Mouse (Mus musculus) hindbrain, embryonic 16.5 days (tissue): ENCODE measurements at regions not wholly inside any gene's neighbourhood (a gene's known extent, or its start where the extent isn't known, plus 50 kb on each side); places are given as distances from the start of the nearest gene placed in this dataset.

Experiments
- ATAC-seq: fragments of 200-750 bp; cut with Nextera tagmentation; 2 replicates; pipeline ENCODE4 v1.8.0; 2017; ENCODE audit warnings: moderate TSS enrichment, moderate library complexity
- H3K27ac ChIP-seq: fragments of 300-500 bp; sonication (generic); 2 replicates; pipeline ENCODE4 v1.5.1; 2014; ENCODE audit warnings: low read depth, mild to moderate bottlenecking, control low read depth, low read length, moderate library complexity
- H3K27me3 ChIP-seq: fragments of 300-500 bp; sonication (generic); replicated peaks from 2 replicates; pipeline ENCODE4 v1.6.1; 2014; ENCODE audit warnings: low read length; ENCODE audit not compliant: control insufficient read depth, insufficient read depth
- H3K36me3 ChIP-seq: fragments of 300-500 bp; sonication (generic); 2 replicates; pipeline ENCODE4 v1.6.1; 2014; ENCODE audit warnings: mild to moderate bottlenecking, low read length, moderate library complexity, mixed read lengths; ENCODE audit not compliant: control insufficient read depth, insufficient read depth
- H3K4me1 ChIP-seq: fragments of 300-500 bp; sonication (generic); 2 replicates; pipeline ENCODE4 v1.6.1; 2014; ENCODE audit warnings: low read depth, low read length; ENCODE audit not compliant: control insufficient read depth, insufficient read depth
- H3K4me2 ChIP-seq: fragments of 300-500 bp; sonication (generic); 2 replicates; pipeline ENCODE4 v1.6.1; 2014; ENCODE audit warnings: mild to moderate bottlenecking, low read length, control low read depth, moderate library complexity
- H3K4me3 ChIP-seq: fragments of 300-500 bp; sonication (generic); 2 replicates; pipeline ENCODE4 v1.5.1; 2014; ENCODE audit warnings: mild to moderate bottlenecking, low read length, control low read depth, moderate library complexity
- H3K9ac ChIP-seq: fragments of 300-500 bp; sonication (generic); 2 replicates; pipeline ENCODE4 v1.6.1; 2014; ENCODE audit warnings: low read depth, mild to moderate bottlenecking, control low read depth, low read length, moderate library complexity
- H3K9me3 ChIP-seq: fragments of 300-500 bp; sonication (generic); 2 replicates; pipeline ENCODE4 v1.6.1; 2014; ENCODE audit warnings: mild to moderate bottlenecking, low read length, moderate library complexity; ENCODE audit not compliant: control insufficient read depth
- whole genome bisulfite sequencing: fragments of 180-500 bp; shearing (Covaris S2); extraction: QIAGEN DNeasy Blood & Tissue Kit; methylation state at CpG from one replicate; pipeline ENCODE4 v1.1.7; 2014; 5-methylcytosine and 5-hydroxymethylcytosine counted together

DNA sequence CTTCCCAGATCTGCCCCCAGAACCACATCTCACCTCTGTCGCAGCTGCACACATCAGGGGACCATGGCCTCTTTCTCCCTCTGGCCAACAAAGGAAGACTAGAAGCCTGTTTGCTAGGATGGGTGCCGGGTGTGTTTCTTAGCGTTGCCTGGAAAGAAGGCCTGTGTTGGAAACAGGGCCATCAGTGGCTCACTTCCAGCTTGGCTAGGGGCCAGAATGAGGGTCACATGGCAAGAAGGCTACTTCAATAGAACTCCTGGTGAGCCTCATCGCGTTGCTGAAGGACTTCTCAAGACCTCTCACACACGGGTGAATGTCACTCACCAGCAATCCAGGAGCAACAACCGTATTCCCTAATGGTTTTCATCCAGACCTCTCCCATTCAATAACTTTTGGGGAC lies 115.0 kb downstream of the Tle3 start:
- no peaks in the 10 kb centered on the region for H3K9me3 ChIP-seq
- ATAC-seq: no peak
- H3K9ac ChIP-seq: no peak overlapping the region
- 56% methylated on average over 7 of the region's 7 CpGs for WGBS
- H3K36me3 ChIP-seq: no peaks in the 10 kb centered on the region
- no peak overlapping the region for H3K4me3 ChIP-seq
- no peak overlapping the region for H3K4me2 ChIP-seq
- H3K27me3 ChIP-seq: no peaks in the 10 kb centered on the region
- peaks cover 3% of the 10 kb centered on the region for H3K4me1 ChIP-seq
- no peak overlapping the region for H3K27ac ChIP-seq

DNA sequence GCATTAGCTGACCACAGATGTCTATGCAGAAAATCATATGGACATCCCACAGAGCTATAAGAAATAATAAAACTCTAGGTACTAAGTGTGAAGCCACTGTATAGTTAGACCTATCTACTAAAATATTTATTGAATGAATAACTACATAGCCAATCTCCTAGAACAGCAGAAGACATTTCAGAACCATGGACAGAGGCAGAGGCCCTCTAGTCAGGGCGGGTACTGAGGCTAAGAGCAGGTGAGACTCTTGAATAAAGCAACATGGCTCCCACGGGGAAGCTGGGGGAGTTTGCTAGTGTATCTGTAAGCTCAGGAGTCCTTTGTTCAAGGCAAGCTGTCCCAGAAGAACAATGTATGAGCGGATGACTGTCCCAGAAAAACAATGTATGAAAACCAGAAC lies 112.2 kb downstream of the Tle3 start:
- Histone ChIP-seq H3K4me2 (no peak overlapping the region), H3K9me3 (no peaks in the 10 kb centered on the region), H3K27me3 (no peaks in the 10 kb centered on the region), H3K36me3 (no peaks in the 10 kb centered on the region), H3K4me3 (no peak overlapping the region), H3K4me1 (no peaks in the 10 kb centered on the region; the same call in 1 of the 2 replicates), H3K9ac (no peak overlapping the region), H3K27ac (no peak overlapping the region)
- ATAC-seq: no peak
- 27% methylated on average over 3 of the region's 3 CpGs for WGBS

DNA sequence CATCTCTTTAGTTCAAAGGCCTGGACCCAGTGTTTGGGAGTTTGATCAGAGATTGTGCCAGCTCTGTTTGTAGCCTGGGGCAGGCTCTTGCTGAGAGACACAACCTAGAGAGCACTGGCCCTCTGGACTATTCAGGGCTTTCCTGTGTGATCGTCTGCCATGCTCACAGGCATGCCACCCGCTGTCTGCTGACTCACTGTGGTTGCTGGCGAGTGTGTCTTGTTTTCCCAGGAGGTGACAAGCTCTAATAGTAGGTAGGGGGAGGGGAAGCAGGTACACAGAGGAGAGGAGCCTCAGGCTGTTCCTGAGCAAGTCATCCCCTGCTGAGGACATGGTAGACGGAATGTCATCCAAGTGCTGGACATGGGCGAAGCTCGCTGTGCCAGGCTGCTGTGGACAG lies 107.5 kb downstream of the Tle3 start:
- Histone ChIP-seq H3K4me3 (no peak overlapping the region), H3K36me3 (no peaks in the 10 kb centered on the region), H3K27ac (no peak overlapping the region), H3K9ac (no peak overlapping the region), H3K27me3 (no peaks in the 10 kb centered on the region), H3K4me1 (peaks cover 3% of the 10 kb centered on the region), H3K4me2 (no peak overlapping the region), H3K9me3 (no peaks in the 10 kb centered on the region)
- 31% methylated on average over 6 of the region's 6 CpGs for WGBS
- ATAC-seq: no peak

DNA sequence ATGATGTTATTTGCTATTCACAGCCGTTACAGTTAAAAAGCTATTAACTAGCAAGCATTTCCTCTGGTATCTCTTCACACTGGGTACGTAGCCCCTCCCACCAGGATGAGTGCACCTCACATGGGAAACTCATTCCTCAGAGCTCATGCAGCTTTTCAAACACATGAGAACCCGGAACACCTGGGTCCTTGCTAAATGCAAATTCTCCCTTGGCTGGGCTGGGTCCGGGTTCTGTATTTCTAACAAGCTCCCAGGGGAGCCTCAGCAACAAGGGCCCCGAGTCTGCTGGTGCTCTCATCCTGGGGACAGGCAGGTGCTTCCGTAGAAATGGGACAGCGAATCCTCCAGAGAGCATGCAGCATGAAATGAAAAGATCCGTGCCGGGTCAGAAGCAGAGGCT lies 106.7 kb downstream of the Tle3 start:
- Histone ChIP-seq H3K4me1 (peaks cover 3% of the 10 kb centered on the region), H3K27me3 (no peaks in the 10 kb centered on the region; the same call in 1 of the 2 replicates), H3K9ac (no peak overlapping the region), H3K36me3 (no peaks in the 10 kb centered on the region), H3K27ac (no peak overlapping the region), H3K4me2 (0 out of 2 replicates have a peak overlapping the region, but pooled peaks have one; percentile 5), H3K9me3 (no peaks in the 10 kb centered on the region), H3K4me3 (no peak overlapping the region)
- ATAC-seq: no peak
- whole genome bisulfite sequencing: 16% methylated on average over 9 of the region's 9 CpGs

DNA sequence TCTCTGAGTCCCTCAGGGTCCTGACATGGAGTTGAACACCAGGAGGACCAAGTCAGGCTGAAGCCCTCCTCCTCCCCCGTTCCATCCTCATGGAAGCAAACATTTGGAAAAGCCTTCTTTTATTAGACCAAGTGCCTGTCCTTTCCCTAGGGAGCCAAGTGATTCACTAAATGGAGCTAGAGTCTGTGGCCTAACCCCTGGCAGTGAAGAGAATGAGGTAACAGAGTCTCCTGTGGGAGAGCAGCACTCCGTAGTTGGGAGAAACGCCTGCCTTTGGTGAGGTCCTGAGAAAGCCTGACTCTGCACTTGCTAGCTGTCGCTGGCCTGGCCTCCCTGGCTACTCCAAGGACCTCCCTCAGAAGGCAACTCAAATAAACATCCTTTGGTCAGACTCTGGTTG lies 104.2 kb downstream of the Tle3 start:
- Histone ChIP-seq H3K9ac (no peak overlapping the region), H3K9me3 (no peaks in the 10 kb centered on the region), H3K4me3 (no peak overlapping the region), H3K27ac (no peak overlapping the region), H3K4me2 (no peak overlapping the region), H3K4me1 (peaks cover 3% of the 10 kb centered on the region), H3K36me3 (no peaks in the 10 kb centered on the region), H3K27me3 (peaks cover 3% of the 10 kb centered on the region; the same call in 1 of the 2 replicates)
- ATAC-seq: no peak
- 54% methylated on average over 4 of the region's 4 CpGs for WGBS

DNA sequence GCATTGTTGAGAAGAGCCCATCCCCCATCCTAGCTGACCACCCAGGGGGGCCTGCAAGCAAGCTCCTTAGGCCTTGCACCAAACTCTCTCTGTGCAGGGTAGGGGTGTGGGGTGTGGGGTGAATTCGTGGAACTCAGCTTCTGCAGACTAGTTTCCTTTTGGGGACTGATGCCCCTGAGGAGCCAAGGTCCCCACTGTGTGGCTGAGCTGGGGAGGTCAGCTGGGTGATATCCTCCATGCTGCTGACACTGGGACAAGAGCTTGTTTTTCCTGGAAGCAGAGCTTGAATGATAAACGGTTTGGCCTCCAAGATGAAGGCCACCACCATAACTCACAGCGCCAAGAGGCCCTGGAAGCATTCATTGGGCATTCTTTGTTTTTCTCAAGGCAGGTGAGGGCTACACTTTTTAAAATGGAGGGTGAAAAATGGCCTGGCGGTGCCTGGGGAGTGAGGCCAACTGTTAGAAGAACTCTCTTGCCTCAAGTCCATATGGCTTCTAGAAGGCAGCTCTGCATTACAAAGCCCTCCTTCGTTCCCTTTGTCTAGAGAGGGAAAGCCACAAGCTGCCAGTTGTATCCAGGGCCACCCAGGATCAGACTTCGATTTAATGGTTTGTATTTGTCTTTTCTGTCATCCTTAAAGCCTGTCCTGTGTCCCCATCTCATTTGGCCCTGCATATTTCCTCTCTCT lies 98.8 kb downstream of the Tle3 start:
- H3K4me1 ChIP-seq: peaks cover 12% of the 10 kb centered on the region
- ATAC-seq: no peak
- H3K27me3 ChIP-seq: peaks cover 3% of the 10 kb centered on the region; the same call in 1 of the 2 replicates
- WGBS: 25% methylated on average over 6 of the region's 6 CpGs
- H3K36me3 ChIP-seq: no peaks in the 10 kb centered on the region
- no peak overlapping the region for H3K9ac ChIP-seq
- peaks cover 2% of the 10 kb centered on the region; the same call in 1 of the 2 replicates for H3K9me3 ChIP-seq
- H3K4me2 ChIP-seq: no peak overlapping the region
- H3K4me3 ChIP-seq: no peak overlapping the region
- H3K27ac ChIP-seq: no peak overlapping the region

DNA sequence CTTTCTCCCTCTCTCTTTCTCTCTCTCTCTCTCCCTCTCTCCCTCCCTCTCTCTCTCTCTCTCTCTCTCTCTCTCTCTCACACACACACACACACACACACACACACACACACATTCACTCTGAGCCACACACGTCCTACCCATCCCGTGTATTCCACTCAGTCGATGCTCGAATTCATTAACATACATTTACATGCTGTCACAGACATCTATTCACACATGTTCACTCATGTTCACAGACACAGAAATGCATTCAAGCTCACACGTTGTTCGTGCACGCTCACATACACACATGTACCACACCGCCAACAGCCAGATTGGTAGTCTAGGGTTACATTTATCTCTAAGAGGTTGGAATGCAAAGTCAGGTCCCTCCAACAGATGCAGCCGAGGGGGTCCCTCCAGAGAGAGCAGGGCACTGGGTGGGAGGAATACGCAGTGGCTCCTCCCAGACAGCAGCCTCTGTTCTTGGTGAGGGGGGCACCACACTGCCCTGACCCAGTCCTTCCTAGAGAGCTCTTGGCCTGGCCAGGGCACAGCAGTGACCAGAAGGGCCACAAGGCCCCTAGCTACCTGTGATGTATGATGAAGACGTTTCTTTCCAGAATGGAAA lies 96.8 kb downstream of the Tle3 start:
- 20% methylated on average over 11 of the region's 11 CpGs for WGBS

DNA sequence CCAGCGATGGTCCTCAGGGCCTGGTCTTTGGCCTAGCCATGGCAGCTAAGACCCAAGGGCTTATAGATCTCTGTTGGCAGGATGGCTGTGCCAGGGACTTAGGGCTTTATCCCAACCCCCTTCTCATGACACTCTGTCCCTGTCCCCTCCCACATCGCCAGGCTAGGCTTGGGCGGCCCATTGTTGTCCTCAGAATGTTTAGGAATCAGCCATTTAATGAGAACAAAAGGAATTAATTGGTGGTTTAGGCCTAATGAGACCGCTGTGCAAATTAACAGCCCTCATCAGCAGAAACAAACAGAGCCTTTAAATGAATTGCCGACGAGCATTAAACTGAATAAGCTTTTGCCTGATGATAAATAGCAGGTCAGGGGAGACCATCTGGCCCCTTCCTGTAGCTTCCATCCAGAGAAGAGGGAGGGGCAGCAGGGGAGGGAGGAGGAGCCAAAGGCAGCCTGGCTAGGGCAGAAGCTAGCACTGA lies 96.2 kb downstream of the Tle3 start:
- 0 out of 2 replicates have a peak overlapping the region, but pooled peaks have one; percentile 22 for H3K9ac ChIP-seq
- H3K4me3 ChIP-seq: no peak overlapping the region
- peak overlapping the region; percentile 51 for H3K27ac ChIP-seq
- no peak overlapping the region for H3K4me2 ChIP-seq
- no peaks in the 10 kb centered on the region for H3K36me3 ChIP-seq
- H3K9me3 ChIP-seq: peaks cover 6% of the 10 kb centered on the region
- peak; percentile 93 for ATAC-seq
- 15% methylated on average over 6 of the region's 6 CpGs for whole genome bisulfite sequencing
- 0 out of 2 replicates have a peak, but pooled peaks cover 3% of the 10 kb centered on the region for H3K27me3 ChIP-seq
- H3K4me1 ChIP-seq: peaks cover 12% of the 10 kb centered on the region

More for the DNA sequence above, 96.8 kb downstream of the Tle3 start:
- Histone ChIP-seq H3K4me3 (no peak overlapping the region), H3K27me3 (0 out of 2 replicates have a peak, but pooled peaks cover 3% of the 10 kb centered on the region), H3K4me2 (no peak overlapping the region), H3K36me3 (no peaks in the 10 kb centered on the region), H3K27ac (peak overlapping the region; percentile 48; the same call in 1 of the 2 replicates), H3K9me3 (peaks cover 6% of the 10 kb centered on the region), H3K9ac (peak overlapping the region; percentile 38), H3K4me1 (peaks cover 12% of the 10 kb centered on the region)
- peak; percentile 55 for ATAC-seq
